Mouse (Mus musculus): ENCODE data around the gene Myo1d. TPM values are rescaled to one million over a fixed set of nuclear protein-coding genes. Genes with fewer than 3 reads are reported as not detected.

Gene Myo1d
- total and polyA plus RNA-seq, 2 experiments from 2014 or later, result 1.8 to 2.5 TPM

DNA sequence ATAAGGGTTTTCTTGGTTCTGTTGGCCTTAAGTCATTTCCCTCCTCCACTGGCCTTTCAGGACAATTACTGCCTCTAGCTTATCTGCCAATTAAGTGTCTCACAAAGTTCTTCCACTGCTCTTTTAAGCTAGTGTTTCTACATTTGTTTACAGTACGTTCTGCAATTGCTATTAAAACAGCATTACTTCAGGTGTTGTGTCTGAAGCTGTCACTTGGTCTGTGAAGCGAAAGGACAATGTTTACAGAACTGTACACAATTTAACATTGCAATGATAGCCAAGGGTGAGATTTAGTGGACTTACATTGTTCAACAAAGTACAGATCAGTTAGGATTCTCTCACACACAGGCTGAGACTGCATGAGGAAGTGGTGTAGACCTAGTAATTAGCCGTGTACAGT is 67.6 kb downstream of the Myo1d start:
- Histone ChIP-seq H3K4me2 (ENCODE audit: low read depth, low read length, poor library complexity, severe bottlenecking) (no peak overlapping the region), H3K9me3 (ENCODE audit: low read length) (no peaks in the 10 kb centered on the region), H3K27me3 (ENCODE audit: insufficient read depth, low read length) (no peaks in the 10 kb centered on the region), H3K4me1 (ENCODE audit: insufficient read depth, low read length) (no peaks in the 10 kb centered on the region), H3K27ac (ENCODE audit: low read depth, low read length) (no peak overlapping the region), H3K36me3 (ENCODE audit: insufficient read depth, low read length) (no peaks in the 10 kb centered on the region), H3K9ac (replicated peaks; ENCODE audit: low read length, poor library complexity, severe bottlenecking) (no peak overlapping the region), H3K4me3 (ENCODE audit: low read depth, low read length) (no peak overlapping the region)
- DNase-seq (ENCODE audit: low spot score), result no peak
- no peak for ATAC-seq (ENCODE audit: low FRiP score)
- 80% methylated on average over 3 of the region's 3 CpGs for WGBS
- no peak for TF ChIP-seq CTCF (IDR thresholded peaks at IDR 0.05)

DNA sequence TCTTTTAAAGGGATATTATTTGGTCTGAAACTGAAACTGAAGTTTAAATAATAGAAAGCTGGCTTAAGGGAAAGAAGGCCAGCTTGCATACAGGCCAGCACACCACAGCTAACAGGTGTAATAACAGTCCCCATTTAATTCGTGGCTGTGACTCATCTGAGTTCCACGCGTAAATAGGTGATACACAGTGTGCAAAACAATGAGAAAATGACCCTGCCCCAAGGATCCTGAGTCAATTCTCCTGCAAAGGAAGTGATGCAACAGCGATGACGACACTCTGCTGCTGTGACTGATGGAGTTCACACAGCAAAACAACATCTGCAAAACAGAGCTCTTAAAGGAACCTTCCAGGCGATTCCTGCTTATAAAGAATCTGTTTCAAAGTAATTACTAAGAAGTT is 68.5 kb downstream of the Myo1d start:
- no peak overlapping the region for H3K4me2 ChIP-seq (ENCODE audit: low read depth, low read length, poor library complexity, severe bottlenecking)
- ATAC-seq (ENCODE audit: low FRiP score), result no peak
- DNase-seq (ENCODE audit: low spot score), result no peak
- 76% methylated on average over 6 of the region's 6 CpGs for WGBS
- no peaks in the 10 kb centered on the region for H3K9me3 ChIP-seq (ENCODE audit: low read length)
- H3K27me3 ChIP-seq (ENCODE audit: insufficient read depth, low read length), result no peaks in the 10 kb centered on the region
- no peak overlapping the region for H3K9ac ChIP-seq (replicated peaks; ENCODE audit: low read length, poor library complexity, severe bottlenecking)
- no peak overlapping the region for H3K4me3 ChIP-seq (ENCODE audit: low read depth, low read length)
- no peaks in the 10 kb centered on the region for H3K4me1 ChIP-seq (ENCODE audit: insufficient read depth, low read length)
- no peaks in the 10 kb centered on the region for H3K36me3 ChIP-seq (ENCODE audit: insufficient read depth, low read length)
- no peak overlapping the region for H3K27ac ChIP-seq (ENCODE audit: low read depth, low read length)
- no peak for TF ChIP-seq CTCF (IDR thresholded peaks at IDR 0.05)

DNA sequence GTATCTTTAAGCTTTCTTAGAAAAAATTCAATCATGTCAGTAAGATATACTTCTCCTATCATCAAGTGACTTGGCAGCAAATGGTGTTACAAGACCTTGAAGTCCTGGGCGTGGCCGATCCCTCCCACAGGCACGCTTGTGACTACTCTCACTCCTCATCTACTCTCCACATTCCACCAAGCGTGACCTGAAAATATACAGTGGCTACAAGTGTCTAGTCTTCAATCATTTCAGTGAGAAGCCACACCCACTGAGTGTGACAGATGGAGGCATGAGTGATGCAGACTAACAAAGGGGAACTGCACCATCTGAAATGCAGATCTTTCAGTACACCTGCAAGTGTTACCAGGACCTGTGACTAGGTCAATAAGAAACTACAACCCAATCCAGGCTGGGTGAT is 79.2 kb downstream of the Myo1d start:
- Histone ChIP-seq H3K27ac (ENCODE audit: low read depth, low read length) (no peak overlapping the region), H3K27me3 (ENCODE audit: insufficient read depth, low read length) (no peaks in the 10 kb centered on the region), H3K9me3 (ENCODE audit: low read length) (no peaks in the 10 kb centered on the region), H3K36me3 (ENCODE audit: insufficient read depth, low read length) (no peaks in the 10 kb centered on the region), H3K4me3 (ENCODE audit: low read depth, low read length) (no peak overlapping the region), H3K9ac (replicated peaks; ENCODE audit: low read length, poor library complexity, severe bottlenecking) (no peak overlapping the region), H3K4me1 (ENCODE audit: insufficient read depth, low read length) (no peaks in the 10 kb centered on the region), H3K4me2 (ENCODE audit: low read depth, low read length, poor library complexity, severe bottlenecking) (no peak overlapping the region)
- ATAC-seq (ENCODE audit: low FRiP score) (no peak), DNase-seq (ENCODE audit: low spot score) (no peak)
- 88% methylated on average over 4 of the region's 4 CpGs for WGBS
- no peak for TF ChIP-seq CTCF (IDR thresholded peaks at IDR 0.05)

DNA sequence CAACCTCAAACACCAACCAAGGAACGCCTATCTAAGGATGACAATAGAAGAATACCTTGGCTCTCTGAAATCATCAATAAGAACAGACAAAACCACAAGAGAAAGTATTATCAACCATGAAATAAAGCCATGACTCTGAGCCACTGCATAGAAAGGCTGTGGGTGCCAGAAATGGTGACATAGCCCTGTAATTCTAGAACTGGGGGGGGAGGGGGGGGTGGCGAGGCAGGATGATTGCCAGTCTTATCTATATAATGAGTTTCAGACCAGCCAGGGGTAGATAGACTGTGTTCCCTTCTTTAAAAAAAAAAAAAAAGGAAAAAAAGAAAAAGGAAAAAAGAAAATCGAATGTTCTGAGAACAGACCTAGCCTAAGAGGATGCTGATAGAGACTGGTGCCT is 81.1 kb downstream of the Myo1d start:
- no peak overlapping the region for H3K4me2 ChIP-seq (ENCODE audit: low read depth, low read length, poor library complexity, severe bottlenecking)
- H3K36me3 ChIP-seq (ENCODE audit: insufficient read depth, low read length), result no peaks in the 10 kb centered on the region
- WGBS, result 74% methylated on average over 3 of the region's 3 CpGs
- DNase-seq (ENCODE audit: low spot score) (no peak), ATAC-seq (ENCODE audit: low FRiP score) (no peak)
- no peak for TF ChIP-seq CTCF (IDR thresholded peaks at IDR 0.05)
- no peaks in the 10 kb centered on the region for H3K27me3 ChIP-seq (ENCODE audit: insufficient read depth, low read length)
- H3K4me3 ChIP-seq (ENCODE audit: low read depth, low read length), result no peak overlapping the region
- no peak overlapping the region for H3K9ac ChIP-seq (replicated peaks; ENCODE audit: low read length, poor library complexity, severe bottlenecking)
- no peaks in the 10 kb centered on the region for H3K4me1 ChIP-seq (ENCODE audit: insufficient read depth, low read length)
- no peaks in the 10 kb centered on the region for H3K9me3 ChIP-seq (ENCODE audit: low read length)
- H3K27ac ChIP-seq (ENCODE audit: low read depth, low read length), result no peak overlapping the region

DNA sequence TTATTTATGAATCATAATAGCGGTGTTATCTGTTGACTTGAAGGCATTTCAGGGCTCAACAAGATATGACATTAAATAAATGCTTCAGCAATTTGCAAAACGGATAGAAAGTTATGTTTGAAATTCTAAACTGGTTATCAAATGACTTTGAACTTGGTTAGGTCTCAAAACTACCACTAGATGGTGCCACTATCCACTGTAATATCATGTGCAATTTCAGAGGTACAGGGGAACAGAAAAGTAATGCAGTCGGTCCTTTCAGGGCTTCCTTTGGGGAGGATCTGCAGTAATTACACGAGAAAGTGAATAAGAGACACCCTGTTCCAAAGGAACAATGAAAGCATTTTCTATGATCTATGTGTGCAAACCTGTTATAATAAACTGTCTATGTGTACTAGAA is 83.5 kb downstream of the Myo1d start:
- no peak for ATAC-seq (ENCODE audit: low FRiP score)
- peak; percentile 76 for DNase-seq (ENCODE audit: low spot score)

DNA sequence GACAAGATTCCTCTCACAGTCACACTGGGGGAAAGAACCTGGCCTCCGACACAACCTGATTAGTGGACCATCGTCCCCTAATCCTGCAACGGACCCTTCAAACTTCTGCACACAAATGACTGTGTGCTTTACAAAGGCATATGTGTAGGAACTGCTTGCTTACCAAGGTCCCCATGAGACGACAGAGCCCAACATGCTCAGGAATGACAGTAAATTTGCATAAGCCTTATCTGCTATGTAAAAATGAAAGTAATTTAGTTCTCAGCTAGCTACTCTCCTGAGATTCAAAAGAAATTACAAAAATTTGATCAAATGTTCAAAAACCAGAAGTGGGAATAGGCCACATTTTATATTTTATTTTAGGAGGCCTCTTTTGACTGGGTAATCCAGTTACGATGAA is 95.2 kb downstream of the Myo1d start:
- Histone ChIP-seq H3K9ac (replicated peaks; ENCODE audit: low read length, poor library complexity, severe bottlenecking) (no peak overlapping the region), H3K27me3 (ENCODE audit: insufficient read depth, low read length) (no peaks in the 10 kb centered on the region), H3K4me2 (ENCODE audit: low read depth, low read length, poor library complexity, severe bottlenecking) (no peak overlapping the region), H3K36me3 (ENCODE audit: insufficient read depth, low read length) (no peaks in the 10 kb centered on the region), H3K4me3 (ENCODE audit: low read depth, low read length) (no peak overlapping the region), H3K27ac (ENCODE audit: low read depth, low read length) (no peak overlapping the region), H3K9me3 (ENCODE audit: low read length) (no peaks in the 10 kb centered on the region), H3K4me1 (ENCODE audit: insufficient read depth, low read length) (no peaks in the 10 kb centered on the region)
- 64% methylated on average over 5 of the region's 5 CpGs for WGBS
- DNase-seq (ENCODE audit: low spot score), result no peak
- no peak for TF ChIP-seq CTCF (IDR thresholded peaks at IDR 0.05)
- no peak for ATAC-seq (ENCODE audit: low FRiP score)

More for the DNA sequence above, 83.5 kb downstream of the Myo1d start:
- Histone ChIP-seq H3K4me1 (ENCODE audit: insufficient read depth, low read length) (no peaks in the 10 kb centered on the region), H3K36me3 (ENCODE audit: insufficient read depth, low read length) (no peaks in the 10 kb centered on the region), H3K9me3 (ENCODE audit: low read length) (no peaks in the 10 kb centered on the region), H3K9ac (replicated peaks; ENCODE audit: low read length, poor library complexity, severe bottlenecking) (no peak overlapping the region), H3K4me2 (ENCODE audit: low read depth, low read length, poor library complexity, severe bottlenecking) (no peak overlapping the region), H3K27me3 (ENCODE audit: insufficient read depth, low read length) (no peaks in the 10 kb centered on the region), H3K27ac (ENCODE audit: low read depth, low read length) (no peak overlapping the region), H3K4me3 (ENCODE audit: low read depth, low read length) (no peak overlapping the region)
- TF ChIP-seq CTCF (IDR thresholded peaks at IDR 0.05), result peak; percentile 91
- 8% methylated on average over 4 of the region's 4 CpGs for WGBS

All from midbrain, postnatal 0 days (tissue).